Mouse (Mus musculus) mature B cell (primary cell): ENCODE results near the gene Gm42742.

Experiments
- in situ Hi-C: fragments of 300-500 bp; cut with MboI; formaldehyde crosslinking; loops from 2 replicates; pipeline ENCODE4 v1.14.3; 2019

Gm42742 gene

DNA sequence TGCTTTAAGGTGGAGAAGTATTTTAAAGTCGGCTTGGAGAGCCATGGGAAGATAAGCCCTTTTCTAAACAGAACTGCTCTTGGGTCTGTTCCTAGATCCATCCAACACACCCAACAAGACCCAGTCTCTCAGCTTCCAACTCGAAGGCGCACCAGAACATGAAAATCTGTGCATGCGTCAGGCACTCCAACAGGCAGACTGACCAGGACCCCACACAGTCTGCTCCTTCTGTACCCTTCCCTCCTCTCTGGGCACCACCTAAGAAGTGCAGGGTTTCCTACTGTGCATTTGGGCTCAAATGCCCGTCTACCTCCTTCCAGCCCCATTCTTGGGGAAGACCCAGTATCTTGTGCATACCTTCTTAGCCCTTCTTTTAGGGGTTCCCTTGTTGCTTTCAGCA lies 406 bp downstream of the Gm42742 start:
- in situ Hi-C loops: no loop called here

DNA sequence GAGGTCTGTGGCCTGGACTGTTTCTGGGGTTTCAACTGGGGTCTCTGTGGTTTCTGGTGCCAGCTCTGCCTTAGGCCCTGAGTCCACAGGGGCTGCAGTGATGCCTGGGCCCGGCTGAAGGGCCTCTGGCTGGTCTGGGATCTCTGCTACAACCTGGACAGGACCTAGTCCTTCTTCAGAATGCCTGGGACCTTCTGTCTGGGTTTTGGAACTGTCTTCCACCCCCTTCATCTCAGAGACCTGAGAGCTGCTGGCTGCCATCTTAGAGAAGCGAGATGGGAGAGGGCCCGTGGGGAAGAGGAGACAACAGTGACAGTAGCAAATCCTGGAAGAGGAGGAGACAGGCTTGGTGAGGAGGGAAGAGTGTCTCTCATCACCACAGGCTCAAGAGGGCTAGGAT lies 866 bp downstream of the Gm42742 start:
- in situ Hi-C loops: no loop called here

DNA sequence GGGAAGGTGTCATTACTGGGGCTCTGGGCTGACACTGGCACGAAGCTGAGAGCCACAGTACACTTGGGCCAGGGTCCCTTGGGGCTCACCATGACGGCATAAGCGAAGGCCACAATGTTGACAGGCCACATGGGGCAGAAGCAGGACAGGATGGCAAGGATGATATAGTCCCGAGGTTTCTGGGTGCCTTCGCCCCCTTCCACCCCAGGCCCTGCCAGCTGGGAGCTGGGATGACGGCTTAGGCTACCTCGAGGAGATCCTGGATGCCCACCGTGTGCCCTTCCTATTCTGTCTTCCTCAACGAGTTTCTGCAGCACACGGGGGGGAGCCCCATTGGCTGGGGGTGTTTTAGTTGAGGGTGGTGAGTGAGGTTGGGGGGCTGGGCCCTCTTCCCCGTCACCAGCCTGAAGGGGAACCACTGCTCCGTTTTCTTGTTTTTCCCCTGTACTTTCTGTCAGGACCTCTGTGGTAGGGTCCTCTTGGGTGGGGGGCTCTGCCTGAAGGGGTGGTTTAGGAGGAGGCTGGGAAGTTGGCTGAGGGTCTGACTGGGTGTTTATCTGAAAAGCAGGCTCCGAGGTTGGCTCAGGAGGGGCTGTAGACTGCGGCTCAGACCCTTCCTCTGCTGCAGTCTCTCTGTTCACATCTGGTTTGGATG lies 1.5 kb downstream of the Gm42742 start:
- in situ Hi-C loops: no loop called here

DNA sequence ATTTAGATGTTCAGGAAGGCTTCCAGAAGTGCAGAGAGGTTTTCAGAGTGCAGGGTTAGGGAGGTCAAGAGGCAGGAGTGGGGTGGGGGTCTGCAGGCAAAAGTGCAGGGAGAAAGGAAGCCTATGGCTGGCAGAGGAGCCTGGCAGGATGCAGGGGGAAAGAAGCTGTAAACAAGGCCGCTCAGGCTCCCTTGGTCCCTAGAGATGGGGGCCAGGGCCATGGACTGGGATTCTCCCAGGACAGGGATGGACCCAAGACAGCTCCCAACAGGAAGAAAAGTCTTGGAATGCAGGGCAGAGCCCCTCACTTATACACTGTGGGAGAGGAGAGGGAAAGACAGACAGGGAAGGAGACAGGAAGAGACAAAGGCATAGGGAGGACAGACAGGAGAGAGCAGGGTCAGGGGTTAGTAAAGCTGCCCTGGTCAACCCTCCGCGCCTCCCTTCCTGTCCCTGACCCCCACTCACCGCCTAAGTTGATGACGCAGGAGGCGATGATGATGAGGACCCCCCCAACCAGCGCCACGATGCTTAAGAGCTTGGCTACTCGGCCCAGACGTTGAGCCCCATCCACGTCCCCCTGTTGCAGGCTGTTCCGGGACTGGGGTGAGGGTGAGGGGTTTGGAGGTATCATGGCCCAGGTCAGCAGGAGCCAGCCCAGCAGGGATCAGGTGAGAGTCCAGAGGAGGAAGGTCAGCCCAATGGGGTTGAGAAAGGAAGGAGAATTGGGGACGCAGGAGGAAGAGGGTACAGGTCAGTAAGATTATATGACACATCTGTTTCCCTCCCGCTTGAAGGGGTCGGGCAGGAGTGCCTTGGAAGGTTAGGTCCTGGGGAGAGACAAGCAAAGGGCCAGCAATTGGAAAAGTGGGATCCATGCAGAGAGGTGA lies 2.2 kb downstream of the Gm42742 start:
- in situ Hi-C loops: no loop called here

DNA sequence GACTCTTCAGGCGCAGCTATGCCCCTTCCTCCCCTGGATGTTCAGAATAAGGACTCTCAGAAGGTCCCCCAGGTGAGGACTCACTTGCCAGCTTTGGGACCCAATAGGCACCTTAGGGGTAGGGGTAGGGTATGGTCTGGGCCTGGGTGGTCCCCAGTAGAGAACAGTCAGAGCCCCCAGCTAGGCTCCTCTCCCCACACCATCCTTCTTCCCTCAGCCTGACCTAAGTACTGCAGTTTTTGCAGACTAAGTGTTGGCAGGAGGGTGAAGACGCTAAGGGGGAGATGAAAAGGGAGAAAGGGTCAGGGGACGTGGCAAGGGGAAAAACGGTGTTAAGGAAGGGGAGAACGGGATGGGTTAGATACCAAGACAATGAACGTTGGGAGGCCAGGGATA lies 2.9 kb downstream of the Gm42742 start:
- in situ Hi-C loops: no loop called here

DNA sequence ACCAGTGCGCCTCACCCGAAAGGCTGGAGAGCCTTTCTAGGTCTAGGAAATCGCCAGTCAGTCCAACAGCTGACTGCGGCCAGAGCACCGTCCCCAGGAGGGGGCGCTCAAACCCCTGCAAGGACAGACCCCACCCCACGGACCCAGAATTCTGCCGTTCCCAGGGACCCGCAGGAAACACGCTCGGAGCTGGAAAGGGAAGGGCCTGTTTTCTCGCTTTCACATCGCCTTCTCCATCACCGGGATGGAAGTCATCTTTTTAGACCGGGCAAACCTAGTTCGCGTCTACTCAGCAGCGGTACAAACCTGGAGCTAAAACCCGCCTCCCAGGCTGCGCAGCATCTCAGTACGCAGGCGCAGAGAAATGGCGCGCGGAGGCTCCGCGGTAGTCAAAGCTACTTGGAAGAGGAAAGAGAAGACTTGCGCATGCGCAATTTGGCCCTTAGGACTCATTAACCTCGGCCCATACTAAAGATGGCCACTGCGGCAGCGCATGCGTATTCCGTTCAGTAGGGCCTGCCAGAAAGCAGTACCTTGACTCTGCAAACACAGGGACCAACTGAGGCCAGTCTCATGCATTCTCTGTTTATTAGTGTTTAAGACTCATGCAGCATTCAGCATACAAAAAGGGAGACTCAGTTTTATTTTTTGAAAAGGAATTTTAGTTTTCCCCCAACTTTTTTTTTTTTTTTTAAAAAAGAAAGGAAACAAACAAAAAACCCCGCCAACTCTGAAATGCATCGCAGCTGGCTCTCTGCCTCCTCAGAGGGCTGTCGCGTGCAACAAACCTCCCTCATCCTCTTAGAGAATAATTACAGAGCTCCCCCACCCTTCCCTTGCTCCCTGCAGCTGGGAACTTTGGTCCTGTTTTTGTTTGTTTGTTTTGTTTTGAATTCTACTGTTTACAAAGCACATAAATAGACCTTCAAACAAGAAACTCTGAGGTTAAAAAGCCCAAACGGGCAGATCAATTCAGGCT lies 3.6 kb downstream of the Gm42742 start, which contains the start of gene Pagr1a:
TSS of gene Pagr1a (minus strand) at position 382 of the 979 bp plus-strand sequence.
- in situ Hi-C loops: no loop called here

DNA sequence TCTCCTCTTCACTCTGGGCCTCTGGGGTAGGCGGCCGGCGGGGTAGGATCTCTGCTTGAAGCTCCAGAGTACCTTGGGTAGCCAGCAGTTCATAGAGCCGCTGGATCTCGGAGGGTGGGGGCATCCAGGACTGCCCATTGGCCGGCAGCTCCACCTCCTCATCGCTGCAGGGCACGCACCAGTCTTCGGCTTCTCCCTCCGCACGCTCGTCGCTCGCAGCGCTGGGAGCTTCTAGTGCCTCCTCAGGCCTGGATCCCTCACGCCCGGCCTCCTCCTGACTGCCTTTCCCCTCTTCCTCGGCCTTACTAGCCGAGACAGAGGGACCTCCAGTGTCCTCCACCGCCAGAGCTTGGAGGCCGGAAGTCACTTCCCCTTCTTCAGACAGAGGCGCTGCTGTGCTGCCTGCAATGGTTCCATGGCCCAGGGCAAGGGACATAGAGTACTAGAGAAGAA lies 4.4 kb downstream of the Gm42742 start:
- in situ Hi-C loops: no loop called here

DNA sequence TGATC lies 4.6 kb downstream of the Gm42742 start, which contains the start of gene Pagr1b:
TSS of gene Pagr1b (minus strand) at position 4 of the 5 bp plus-strand sequence.
- in situ Hi-C loops: no loop called here

DNA sequence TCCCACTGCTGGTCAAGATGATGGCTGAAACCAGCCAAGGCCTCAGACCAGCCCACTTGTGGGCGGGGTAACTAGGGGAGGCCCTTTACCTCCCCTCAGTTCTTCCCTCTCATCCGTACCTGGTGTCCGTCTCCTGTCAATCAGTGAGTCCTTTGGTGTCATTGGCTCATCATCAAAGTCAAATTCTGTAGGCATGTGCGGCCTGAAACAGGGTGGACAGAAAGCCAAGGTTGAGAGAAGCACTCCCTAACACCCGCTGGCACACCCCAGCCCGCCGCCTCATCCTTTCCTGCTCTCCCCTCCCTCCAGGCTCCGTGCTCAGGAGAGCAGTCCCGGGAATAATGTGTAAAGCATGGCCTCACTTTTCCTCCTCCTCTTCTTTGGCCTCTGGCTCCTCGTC lies 4.8 kb downstream of the Gm42742 start:
- in situ Hi-C loops: no loop called here

DNA sequence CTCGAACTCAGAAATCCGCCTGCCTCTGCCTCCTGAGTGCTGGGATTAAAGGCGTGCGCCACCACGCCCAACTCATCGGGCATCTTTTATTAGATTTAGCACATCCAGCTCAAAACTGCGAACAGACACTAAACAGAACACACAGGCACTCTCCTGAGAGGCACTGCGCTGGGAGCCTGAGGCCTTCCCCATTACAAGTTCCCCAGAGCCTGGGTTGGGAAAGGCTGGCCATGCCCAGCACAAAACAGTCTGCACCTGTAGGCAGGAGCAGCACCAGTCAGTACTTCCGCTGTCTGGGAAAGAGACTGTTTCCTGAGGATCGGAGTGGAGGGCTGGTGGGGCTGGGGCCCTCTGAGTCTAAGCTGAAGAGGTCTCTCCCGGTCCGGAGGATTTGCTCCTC lies 5.9 kb downstream of the Gm42742 start:
- in situ Hi-C loops: no loop called here

DNA sequence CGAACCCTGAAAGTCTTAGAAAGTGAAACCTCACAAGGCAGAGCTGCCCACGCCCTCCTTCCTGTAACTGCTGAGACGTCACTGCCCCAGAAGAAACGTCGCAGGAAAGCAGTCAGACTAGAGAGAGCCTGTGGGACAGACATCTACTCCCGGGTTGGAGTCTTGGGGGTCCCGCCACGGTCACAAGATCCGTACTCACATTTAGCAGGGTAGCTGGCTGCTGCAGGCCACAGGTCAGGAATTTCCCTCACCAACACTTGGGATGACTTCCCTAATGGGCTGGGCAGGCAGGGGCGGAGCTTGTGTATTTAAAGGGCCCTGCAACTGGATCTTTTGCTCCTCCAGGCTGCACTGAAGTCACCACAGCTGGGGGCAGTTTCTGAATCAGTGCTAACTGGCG lies 6.6 kb downstream of the Gm42742 start, which contains the start of gene Mvp:
TSS of gene Mvp (minus strand) at position 302 of the 400 bp plus-strand sequence.
- in situ Hi-C loops: no loop called here

DNA sequence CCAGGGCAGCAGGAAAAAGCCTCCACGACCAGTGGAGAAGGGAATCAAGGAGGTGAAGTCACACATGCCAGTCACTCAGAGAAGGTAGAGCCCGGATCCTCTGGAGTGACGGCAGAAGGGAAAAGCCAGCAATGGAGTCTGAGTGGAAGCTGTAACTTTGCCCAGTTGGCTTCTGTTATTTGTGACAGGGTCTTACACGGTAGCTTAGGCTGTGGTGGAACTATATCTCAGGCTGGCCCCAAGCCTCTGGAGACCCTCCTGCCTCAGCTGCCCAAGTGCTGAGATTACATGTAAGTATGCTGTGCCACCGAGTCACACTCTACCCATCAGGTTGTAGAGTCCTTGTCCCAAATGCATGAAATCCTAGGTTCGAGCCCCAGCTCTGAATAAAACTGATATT lies 7.5 kb downstream of the Gm42742 start:
- in situ Hi-C loops: no loop called here

DNA sequence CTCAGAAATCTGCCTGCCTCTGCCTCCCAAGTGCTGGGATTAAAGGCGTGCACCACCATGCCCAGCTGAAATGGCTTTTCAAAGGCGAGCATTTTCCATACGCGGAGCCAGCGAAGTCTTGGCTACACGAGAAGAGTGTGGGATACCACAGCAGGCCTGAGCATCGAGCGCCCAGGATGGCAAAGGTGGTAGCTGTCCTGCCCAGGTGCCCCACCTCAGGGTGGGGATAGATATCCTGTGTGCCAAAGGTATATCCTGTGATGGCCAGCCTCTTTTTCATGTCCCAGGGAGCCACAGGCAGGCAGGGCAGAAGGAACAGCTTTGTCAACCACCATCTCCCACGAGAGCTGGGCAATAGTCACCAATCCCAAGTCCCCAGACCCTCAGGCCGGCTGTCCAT lies 8.1 kb downstream of the Gm42742 start:
- in situ Hi-C loops: no loop called here

DNA sequence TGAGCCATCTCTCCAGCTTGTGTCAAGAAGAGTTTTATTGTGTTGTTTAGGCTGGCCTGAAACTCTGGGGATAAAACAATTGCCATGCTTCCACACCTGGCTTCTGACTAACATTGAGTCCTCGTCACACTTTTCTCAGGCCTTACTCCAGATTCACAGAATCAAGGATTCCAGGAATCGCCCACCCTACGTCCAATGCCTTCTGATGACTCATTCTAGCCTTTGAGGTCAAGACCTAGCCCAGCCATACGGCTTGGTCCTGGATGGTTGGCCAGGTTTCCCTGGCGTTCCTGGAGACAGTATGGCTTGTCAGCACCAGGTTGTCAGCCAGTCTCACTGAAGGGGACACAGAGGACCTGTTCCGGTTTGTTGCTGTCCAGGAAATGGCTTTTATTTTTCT lies 8.5 kb downstream of the Gm42742 start:
- in situ Hi-C loops: no loop called here

DNA sequence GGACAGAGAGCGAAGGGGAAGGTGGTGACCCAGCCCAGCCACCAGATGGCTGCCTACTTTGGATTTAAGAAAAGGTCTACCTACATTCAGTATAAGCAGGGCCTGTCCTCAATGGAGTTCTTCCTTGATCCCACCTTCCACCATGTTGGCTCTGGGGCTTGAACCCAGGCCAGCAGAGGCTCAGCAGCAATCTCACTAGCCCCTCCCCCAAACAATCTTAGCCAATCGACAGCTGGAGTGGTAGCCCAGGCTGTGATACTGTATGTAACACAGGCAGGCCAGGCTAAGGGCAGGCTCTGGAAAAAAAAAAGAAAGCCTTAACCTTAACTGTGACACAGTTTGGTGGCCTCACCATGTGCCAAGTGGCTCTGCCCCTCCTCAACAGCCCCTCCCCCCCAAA lies 9.2 kb downstream of the Gm42742 start:
- in situ Hi-C loops: no loop called here

DNA sequence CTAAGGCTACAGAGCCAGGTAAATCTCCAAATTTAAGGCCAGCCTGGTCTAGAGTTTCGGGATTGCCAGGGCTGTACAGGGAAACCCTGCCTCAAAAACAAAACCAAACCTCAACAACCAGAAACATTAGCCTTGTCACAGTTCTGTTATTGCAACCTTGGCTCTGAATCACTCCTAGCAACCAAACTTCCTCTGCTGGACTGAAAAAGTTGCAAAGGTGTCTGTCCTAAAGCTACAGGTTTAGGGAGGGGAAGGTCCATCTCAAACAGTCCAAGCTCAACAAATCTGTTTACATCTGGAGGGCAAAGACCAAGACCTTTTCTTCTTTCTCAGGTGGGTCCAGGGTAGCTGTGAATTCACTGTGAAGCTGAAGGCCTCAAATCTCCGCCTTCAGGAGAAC lies 9.8 kb downstream of the Gm42742 start:
- in situ Hi-C loops: no loop called here

DNA sequence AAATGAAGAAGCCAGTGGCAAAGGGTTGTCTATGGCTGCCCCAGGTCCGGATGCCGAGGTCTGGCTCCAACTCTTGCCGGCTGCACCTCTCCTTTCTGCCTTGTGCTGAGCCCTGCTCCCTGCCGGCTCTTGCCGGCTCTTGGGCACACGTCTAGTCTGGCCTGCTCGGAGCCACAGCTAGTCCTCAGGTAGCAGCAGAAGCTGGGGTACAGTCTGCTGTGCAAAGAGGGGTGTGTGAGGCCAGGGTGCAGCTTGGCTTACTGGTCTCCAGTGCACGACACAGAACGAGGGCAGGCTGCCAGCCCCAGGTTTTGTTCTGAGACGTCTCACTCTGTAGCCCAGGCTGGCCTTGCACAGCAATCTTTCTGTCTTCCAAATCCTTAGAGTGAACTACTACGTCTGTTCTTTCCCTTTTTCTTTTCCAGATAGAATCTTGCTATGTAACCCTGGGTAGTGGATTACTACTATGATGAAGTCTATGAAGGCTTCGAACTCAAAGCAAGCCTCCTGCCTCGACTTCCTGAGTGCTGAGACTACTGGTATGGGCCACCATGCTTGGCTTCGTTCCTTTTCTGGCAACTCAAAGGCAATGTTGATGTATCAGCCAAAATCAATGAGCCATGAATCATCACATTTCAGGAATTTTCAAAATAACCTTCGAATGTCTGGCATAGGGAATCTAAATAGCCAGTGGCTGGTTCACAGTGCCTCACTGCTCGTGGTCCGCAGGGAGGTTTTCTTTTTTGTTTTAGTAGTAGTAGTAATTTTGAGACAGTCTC lies 11.4 kb downstream of the Gm42742 start:
- in situ Hi-C loops: no loop called here

DNA sequence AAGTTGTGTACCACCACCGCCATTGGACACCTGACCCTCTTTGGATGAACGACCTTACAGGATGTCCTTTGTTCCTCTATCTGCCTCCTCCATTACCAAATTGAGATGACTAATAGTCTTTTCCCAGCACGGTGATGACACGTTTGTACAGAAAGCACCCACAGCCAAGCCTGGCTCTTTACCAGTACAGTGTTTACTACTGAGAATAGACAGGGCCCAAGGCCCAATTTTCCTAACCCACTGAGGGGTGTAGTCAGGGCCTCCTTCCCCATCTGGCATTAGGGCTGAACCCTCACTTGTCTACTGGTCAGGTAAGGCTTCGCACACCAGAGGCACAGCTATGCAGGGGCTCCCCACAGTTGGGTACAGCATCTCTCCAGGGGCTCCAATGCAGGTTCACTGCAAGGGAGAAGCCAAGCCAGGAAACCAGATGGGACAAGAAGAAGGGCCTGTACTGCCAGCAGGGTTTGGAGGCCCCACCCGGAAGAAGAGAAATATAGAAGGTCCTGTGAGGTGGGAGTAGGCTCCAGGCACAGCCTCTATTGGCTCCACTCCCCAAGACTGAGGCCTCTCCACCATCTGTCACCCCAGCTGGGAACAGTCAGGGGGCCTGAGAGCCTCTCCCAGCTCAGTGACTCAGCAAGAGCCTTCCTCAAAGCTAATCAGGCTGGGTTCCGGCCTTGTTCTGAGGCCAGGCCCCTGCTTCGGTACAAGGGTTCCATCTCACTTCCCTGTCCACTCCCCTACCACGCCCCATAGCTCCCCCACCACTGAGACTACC lies 12.5 kb downstream of the Gm42742 start:
- in situ Hi-C loops: no loop called here

DNA sequence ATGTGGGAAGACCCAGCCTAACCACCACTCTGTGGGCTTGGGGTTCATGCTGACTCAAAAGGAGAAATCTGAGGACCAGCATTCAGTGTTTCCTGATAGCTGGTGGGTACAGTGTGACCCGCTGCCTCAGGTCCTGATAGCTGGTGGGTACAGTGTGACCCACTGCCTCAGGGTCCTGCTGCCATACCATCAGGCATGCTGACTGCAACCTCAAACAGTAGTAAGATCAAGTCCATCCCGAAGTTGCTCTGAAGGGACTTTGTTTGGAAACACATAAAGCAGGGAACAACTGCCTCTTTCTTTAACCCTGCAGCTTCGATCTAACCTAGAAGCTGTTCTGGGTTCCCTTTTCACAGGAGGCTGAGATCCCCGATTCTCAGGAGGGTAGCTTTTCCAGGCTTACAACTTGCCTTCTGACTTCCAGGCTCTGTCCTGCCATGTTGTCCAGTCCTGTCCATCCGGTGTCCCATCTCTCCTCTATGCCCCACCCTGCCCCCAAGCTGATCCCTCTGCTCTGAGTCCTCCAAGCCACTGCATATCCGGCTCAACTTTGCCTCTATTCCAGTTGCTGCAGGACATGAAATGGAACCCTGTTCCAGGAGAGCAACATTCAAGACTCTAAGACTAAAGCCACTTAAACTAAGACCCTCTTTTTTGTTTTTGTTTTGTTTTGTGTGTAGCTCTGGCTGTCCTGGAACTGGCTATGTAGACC lies 13.4 kb downstream of the Gm42742 start:
- in situ Hi-C loops: no loop called here

DNA sequence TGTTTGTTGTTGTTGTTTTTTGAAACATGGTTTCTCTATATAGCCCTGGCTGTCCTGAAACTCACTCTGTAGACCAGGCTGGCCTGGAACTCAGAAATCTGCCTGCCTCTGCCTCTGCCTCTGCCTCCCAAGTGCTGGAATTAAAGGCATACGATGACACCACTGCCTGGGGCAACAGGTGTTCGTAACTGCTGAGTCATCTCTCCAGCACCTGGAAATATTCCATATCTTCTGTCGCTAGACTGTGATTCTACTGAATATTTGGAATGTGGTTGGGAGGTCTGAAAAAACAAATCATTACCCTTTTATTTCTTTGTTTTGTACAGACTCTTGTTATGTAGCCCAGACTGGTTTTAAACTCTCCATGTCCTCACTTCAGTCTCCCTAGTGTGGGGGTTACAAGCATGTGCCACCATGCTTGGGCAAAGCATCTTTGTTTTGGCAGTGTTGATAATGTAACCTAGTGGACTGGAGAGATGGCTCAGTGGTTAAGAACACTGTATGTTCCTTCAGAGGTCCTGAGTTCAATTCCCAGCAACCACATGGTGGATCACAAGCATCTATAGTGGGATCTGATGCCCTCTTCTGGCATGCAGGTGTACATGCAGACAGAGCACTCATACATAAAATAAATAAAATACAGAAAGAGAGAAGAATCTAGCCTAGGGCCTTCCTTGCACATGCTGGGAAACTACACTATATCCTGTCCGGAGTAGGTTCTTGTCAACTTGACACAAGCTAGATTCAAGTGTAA lies 16.6 kb downstream of the Gm42742 start:
- in situ Hi-C loops: no loop called here
